ENCODE assay signal across 21 mouse cellular contexts in the genomic region with DNA sequence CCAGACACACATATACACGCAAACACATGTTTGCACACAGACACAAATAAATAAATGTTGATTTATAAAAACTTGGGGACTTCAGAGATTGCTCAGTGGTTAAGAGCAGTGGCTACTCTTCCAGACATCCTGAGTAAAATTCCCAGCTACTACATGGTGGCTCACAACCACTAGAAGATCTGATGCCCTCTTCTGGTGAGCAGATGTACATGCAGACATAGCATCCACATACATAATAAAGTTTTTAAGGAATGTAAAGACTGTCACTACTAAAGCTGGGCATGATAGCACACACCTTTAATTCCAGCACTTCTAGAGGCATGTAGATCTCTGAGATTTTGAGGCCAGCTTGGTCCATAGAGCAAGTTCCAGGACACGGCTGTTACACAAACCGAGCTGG. TPM values are rescaled to one million over a fixed set of nuclear protein-coding genes. Genes with fewer than 3 reads are reported as not detected.
DNase-seq lines count a peak whose midpoint lies in the region; ATAC-seq and TF ChIP-seq lines count a peak whose summit lies in the region.
"Had no signal": no experiment of that assay in that cellular context is flagged by ENCODE, and none has a peak within 500 bp of the region (broad histone marks: within the 10 kb centered on the region; RNA-seq: fewer than 3 reads in every experiment).

No protein-coding gene starts in this region.

- no peak for TF ChIP-seq POLR2A in heart, adult 2 months (IDR thresholded peaks at IDR 0.05; ENCODE audit: insufficient read depth, low read depth, low read length)

- TF ChIP-seq CTCF in heart, adult 2 months (IDR thresholded peaks at IDR 0.05) = peak; percentile 57
- TF ChIP-seq CTCF in lung, postnatal 0 days (IDR thresholded peaks at IDR 0.05) = peak; percentile 60
- peak; percentile 55 for TF ChIP-seq CTCF in stomach, postnatal 0 days (IDR thresholded peaks at IDR 0.05; ENCODE audit: low read depth)

- H3K27me3 ChIP-seq in heart, adult 2 months (ENCODE audit: control insufficient read depth, insufficient read depth, low read length) = no peaks in the 10 kb centered on the region
- H3K27me3 ChIP-seq in lung, postnatal 0 days (replicated peaks; ENCODE audit: insufficient read depth, low read length) = no peaks in the 10 kb centered on the region
- no peaks in the 10 kb centered on the region for H3K27me3 ChIP-seq in stomach, postnatal 0 days (ENCODE audit: control insufficient read depth, insufficient read depth, low read length)
- H3K27me3 ChIP-seq: embryonic facial prominence, embryonic 13.5 days; heart, embryonic 13.5 days; liver, embryonic 13.5 days; neural tube, embryonic 12.5 days had no signal

- H3K79me2 ChIP-seq in heart, adult 2 months (replicated peaks; ENCODE audit: control insufficient read depth, insufficient read depth, low read length) = no peaks in the 10 kb centered on the region; the same call in 1 of the 2 replicates

- H3K4me1 ChIP-seq in heart, adult 2 months (ENCODE audit: control insufficient read depth, insufficient read depth, low read length) = no peaks in the 10 kb centered on the region
- H3K4me1 ChIP-seq in lung, postnatal 0 days (ENCODE audit: insufficient read depth, low read depth, low read length) = no peaks in the 10 kb centered on the region
- H3K4me1 ChIP-seq in stomach, postnatal 0 days (replicated peaks; ENCODE audit: control insufficient read depth, insufficient read depth) = no peaks in the 10 kb centered on the region
- H3K4me1 ChIP-seq: embryonic facial prominence, embryonic 13.5 days; forebrain, embryonic 10.5 days; neural tube, embryonic 12.5 days had no signal

- no peaks in the 10 kb centered on the region for H3K9me3 ChIP-seq in lung, postnatal 0 days (ENCODE audit: low read length)
- H3K9me3 ChIP-seq in stomach, postnatal 0 days (ENCODE audit: control insufficient read depth, low read length) = no peaks in the 10 kb centered on the region
- H3K9me3 ChIP-seq: embryonic facial prominence, embryonic 13.5 days; forebrain, embryonic 10.5 days; heart, embryonic 13.5 days; liver, embryonic 13.5 days; neural tube, embryonic 12.5 days had no signal

- no peaks in the 10 kb centered on the region for H3K36me3 ChIP-seq in heart, adult 2 months (ENCODE audit: control insufficient read depth, insufficient read depth, low read length)
- peaks cover 3% of the 10 kb centered on the region; the same call in 1 of the 2 replicates for H3K36me3 ChIP-seq in lung, postnatal 0 days (ENCODE audit: insufficient read depth, low read length)
- peaks cover 5% of the 10 kb centered on the region; the same call in 1 of the 2 replicates for H3K36me3 ChIP-seq in stomach, postnatal 0 days (ENCODE audit: control insufficient read depth, insufficient read depth, low read length)

- intact Hi-C loops in heart, adult 2 months (cut with DNase I) = no loop called here

- H3K4me2 ChIP-seq in lung, postnatal 0 days (replicated peaks; ENCODE audit: low read depth, low read length) = no peak overlapping the region
- no peak overlapping the region for H3K4me2 ChIP-seq in stomach, postnatal 0 days (replicated peaks; ENCODE audit: low read depth)
- H3K4me2 ChIP-seq: embryonic facial prominence, embryonic 13.5 days; heart, embryonic 13.5 days; liver, embryonic 13.5 days; neural tube, embryonic 12.5 days had no signal

- WGBS in heart, adult 2 months = 98% methylated on average over 3 of the region's 3 CpGs
- WGBS in lung, postnatal 0 days = 98% methylated on average over 3 of the region's 3 CpGs
- 96% methylated on average over 3 of the region's 3 CpGs for WGBS in stomach, postnatal 0 days

- H3K4me3 ChIP-seq in heart, adult 2 months = no peak overlapping the region
- no peak overlapping the region for H3K4me3 ChIP-seq in lung, postnatal 0 days (ENCODE audit: low read depth, low read length)
- H3K4me3 ChIP-seq in stomach, postnatal 0 days (ENCODE audit: low read depth, low read length) = no peak overlapping the region
- H3K4me3 ChIP-seq: embryonic facial prominence, embryonic 13.5 days; forebrain, embryonic 10.5 days; heart, embryonic 13.5 days; liver, embryonic 13.5 days; neural tube, embryonic 12.5 days had no signal

- DNase-seq in heart, adult 2 months = no peak
- no peak for DNase-seq in heart, postnatal 4 days
- DNase-seq in lung, postnatal 0 days (ENCODE audit: low spot score) = peak; percentile 10
- no peak for DNase-seq in lung, postnatal 25 days (ENCODE audit: low spot score)
- peak; percentile 13 for DNase-seq in WW6 (ENCODE audit: low read depth, low spot score)
- DNase-seq in stomach, postnatal 0 days (ENCODE audit: low spot score) = no peak
- no peak for DNase-seq in spleen, adult 18-20 months
- no peak for DNase-seq in spleen, adult 12 weeks (ENCODE audit: low spot score)
- DNase-seq: cerebellum, adult 2 months; kidney, postnatal 25 days; left cerebral cortex, postnatal 4 days; liver, embryonic 13.5 days; lung, postnatal 4 days; midbrain, embryonic 14.5 days; right cerebral cortex, postnatal 4 days; thymus, postnatal 25 days had no signal

- TF ChIP-seq EP300 in heart, adult 2 months (IDR thresholded peaks at IDR 0.05; ENCODE audit: insufficient read depth, low read depth, low read length) = no peak
- no peak for TF ChIP-seq EP300 in lung, postnatal 0 days (IDR thresholded peaks at IDR 0.05)
- no peak for TF ChIP-seq EP300 in stomach, postnatal 0 days (optimal IDR thresholded peaks at IDR 0.05)

- ATAC-seq in lung, postnatal 0 days = no peak
- no peak for ATAC-seq in stomach, postnatal 0 days (ENCODE audit: low FRiP score, low TSS enrichment)
- ATAC-seq: inflammation-experienced regulatory T-cells, adult 6 months had no signal

- H3K27ac ChIP-seq in heart, adult 2 months = no peak overlapping the region
- H3K27ac ChIP-seq in lung, postnatal 0 days (ENCODE audit: low read length) = no peak overlapping the region
- H3K27ac ChIP-seq in stomach, postnatal 0 days (replicated peaks) = no peak overlapping the region
- H3K27ac ChIP-seq: embryonic facial prominence, embryonic 13.5 days; forebrain, embryonic 10.5 days; heart, embryonic 13.5 days; liver, embryonic 13.5 days; neural tube, embryonic 12.5 days had no signal

- H3K9ac ChIP-seq in heart, adult 2 months (ENCODE audit: low read depth, low read length) = no peak overlapping the region
- no peak overlapping the region for H3K9ac ChIP-seq in lung, postnatal 0 days (replicated peaks; ENCODE audit: low read depth)
- H3K9ac ChIP-seq in stomach, postnatal 0 days (ENCODE audit: low read length) = no peak overlapping the region
- H3K9ac ChIP-seq: embryonic facial prominence, embryonic 13.5 days; heart, embryonic 13.5 days; liver, embryonic 13.5 days; neural tube, embryonic 12.5 days had no signal

RNA-seq across cellular contexts. Expression of a gene that starts 16.5 kb away (rescaled TPM):
- 1 to 10 TPM; 9.5 to 9.7 TPM for total RNA-seq in heart, adult 2 months (2021)
- polyA plus RNA-seq in heart, adult 2 months (2012; rRNA removed) = 5.1 and 7.0 TPM in 2 replicates
- 10 to 100 TPM; 15.5 to 16.8 TPM for total RNA-seq in heart, postnatal 4 days (2021)
- 3.2 and 3.4 TPM in 2 replicates for polyA plus RNA-seq in lung, postnatal 0 days (2015; fragmentation: Nextera tagmentation; extraction: Ambion mirVana)
- 1.9 and 2.0 TPM in 2 replicates for polyA plus RNA-seq in stomach, postnatal 0 days (2015; fragmentation: Nextera tagmentation; extraction: Ambion mirVana)

Comparison
In these comparisons a context has a peak if more than half of its experiments do, and no peak if none do; other contexts are left out.
1. DNase-seq: peak in lung, postnatal 0 days (single experiment) and WW6 (single experiment); none in heart, adult 2 months (0 of 2), heart, postnatal 4 days (single experiment), lung, postnatal 25 days (single experiment), stomach, postnatal 0 days (single experiment), spleen, adult 18-20 months (0 of 2) and spleen, adult 12 weeks (single experiment).
2. Peak in every context shown above with its lines, with median percentiles within 50 percentile points of each other: CTCF ChIP-seq.